Mouse (Mus musculus): ENCODE data around the gene Cyp2f2. TPM values are rescaled to one million over a fixed set of nuclear protein-coding genes. Genes with fewer than 3 reads are reported as not detected.

Gene Cyp2f2
- polyA plus RNA-seq, 1 experiment from 2014 or later: 91.6 TPM

DNA sequence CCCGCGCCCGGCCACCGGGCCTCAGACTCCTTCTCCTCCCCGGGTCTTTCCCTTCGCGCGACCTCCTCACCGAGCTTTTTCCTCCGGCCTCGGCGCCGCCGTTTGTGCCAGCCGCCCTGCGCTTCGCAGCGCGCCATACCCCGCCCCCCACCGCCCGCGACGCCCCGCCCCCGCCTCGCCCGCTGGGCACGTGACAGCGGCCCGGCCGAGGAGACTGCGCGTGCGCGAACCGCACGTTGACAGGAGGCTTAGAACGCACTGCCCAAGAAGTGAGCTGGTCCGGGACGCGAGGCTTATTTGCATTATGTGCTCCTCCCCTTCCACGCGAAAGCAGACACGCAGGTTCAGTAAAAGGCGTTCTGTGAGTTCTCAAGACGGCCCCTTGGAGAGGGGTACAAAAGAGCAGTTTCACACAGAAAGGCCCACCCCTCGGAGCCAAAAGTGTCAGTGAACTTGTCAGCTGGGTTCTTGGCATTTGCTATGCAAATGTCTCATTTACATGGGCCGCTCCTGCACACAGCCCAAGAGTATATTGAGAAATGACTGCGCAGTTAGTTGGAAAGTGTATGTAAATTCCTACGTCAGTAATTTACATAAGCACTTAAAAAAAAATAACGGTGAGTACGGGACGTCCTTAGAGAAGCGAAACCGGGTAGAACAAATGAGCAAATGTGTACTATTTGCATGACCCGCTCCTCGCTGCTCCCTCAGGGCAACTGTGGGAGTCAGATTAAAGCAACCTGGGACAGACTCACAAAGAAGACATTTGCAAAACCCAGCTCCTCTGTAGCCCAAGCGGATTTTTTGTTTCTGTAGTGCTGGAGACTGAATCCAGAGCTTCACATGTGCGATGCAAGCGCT, 47.1 kb downstream of the Cyp2f2 start, which contains the start of gene Egln2:
Egln2 (minus strand) TSS at position 189 of the 861 bp plus-strand sequence.
- H3K4me1 ChIP-seq: peaks cover 41% of the 10 kb centered on the region
- H3K9ac ChIP-seq: peak within 1 kb of the TSS; percentile 65
- H3K4me2 ChIP-seq: peak within 1 kb of the TSS; percentile 77
- H3K4me3 ChIP-seq (replicated peaks): peak within 1 kb of the TSS; percentile 74
- H3K27ac ChIP-seq: peak within 1 kb of the TSS; percentile 98
- no peaks in the 10 kb centered on the region for H3K9me3 ChIP-seq
- peak; percentile 84 for ATAC-seq (ENCODE audit: insufficient read depth, low FRiP score, low read depth)
- WGBS: 2% methylated on average over 61 of the region's 61 CpGs
- no peaks in the 10 kb centered on the region for H3K27me3 ChIP-seq (replicated peaks)
- H3K36me3 ChIP-seq: peaks cover 26% of the 10 kb centered on the region

DNA sequence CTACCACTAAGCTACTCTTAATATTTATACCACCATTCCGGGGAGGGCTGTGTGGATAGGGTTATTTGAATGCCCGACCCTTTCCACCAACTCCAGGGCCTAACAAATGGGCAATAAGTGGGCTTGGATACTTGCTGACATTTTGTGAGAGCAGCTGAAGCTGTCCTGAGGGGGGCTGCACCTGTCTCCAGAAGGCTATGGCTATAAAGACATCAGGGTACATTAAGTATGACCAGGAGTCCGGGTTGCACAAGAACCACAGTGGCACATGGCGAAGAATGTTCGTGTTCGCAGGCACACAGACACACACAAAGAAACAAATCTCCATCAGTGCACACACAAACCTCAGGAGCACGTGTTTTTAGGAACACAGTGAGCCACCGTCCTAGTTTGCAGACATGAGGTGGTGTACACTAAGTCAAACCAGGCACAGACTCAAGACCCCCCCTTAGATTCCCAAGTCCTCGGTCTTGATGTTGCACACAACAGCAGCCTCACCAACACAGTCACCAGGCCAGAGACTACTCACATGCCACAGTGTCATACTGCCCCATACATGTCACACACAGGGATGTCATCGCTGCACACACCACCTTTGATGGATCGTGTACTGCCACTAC, 47.9 kb downstream of the Cyp2f2 start:
- ATAC-seq (ENCODE audit: insufficient read depth, low FRiP score, low read depth): no peak
- Histone ChIP-seq H3K9ac (peak overlapping the region; percentile 34; the same call in 1 of the 2 replicates), H3K27ac (peak overlapping the region; percentile 98), H3K9me3 (no peaks in the 10 kb centered on the region), H3K36me3 (peaks cover 29% of the 10 kb centered on the region), H3K4me1 (peaks cover 38% of the 10 kb centered on the region), H3K27me3 (replicated peaks) (no peaks in the 10 kb centered on the region), H3K4me2 (peak overlapping the region; percentile 77), H3K4me3 (replicated peaks) (peak overlapping the region; percentile 74)
- WGBS: 72% methylated on average over 11 of the region's 11 CpGs

DNA sequence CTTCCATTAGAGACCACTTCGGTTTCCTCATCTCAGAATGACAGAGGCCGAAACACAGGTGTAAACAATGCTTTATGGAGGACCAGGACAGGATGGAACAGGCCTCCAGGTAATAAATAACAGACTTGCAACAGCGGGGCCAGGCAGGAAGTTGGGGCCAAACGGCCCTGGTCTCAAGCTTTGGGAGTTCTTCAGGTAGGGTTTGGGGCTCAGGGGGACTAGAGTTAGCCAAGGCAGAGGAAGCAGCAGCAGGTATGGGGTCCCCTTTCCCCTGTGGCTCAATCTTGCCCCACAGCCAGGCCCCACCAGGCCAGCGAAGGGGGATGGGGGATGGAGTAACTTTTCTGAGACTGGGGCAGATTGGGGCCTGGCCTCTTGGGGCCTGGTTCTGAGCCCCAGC, 48.7 kb downstream of the Cyp2f2 start:
- Histone ChIP-seq H3K4me3 (replicated peaks) (no peak overlapping the region), H3K27ac (no peak overlapping the region), H3K4me2 (no peak overlapping the region), H3K4me1 (peaks cover 30% of the 10 kb centered on the region), H3K9me3 (no peaks in the 10 kb centered on the region), H3K27me3 (replicated peaks) (no peaks in the 10 kb centered on the region), H3K9ac (no peak overlapping the region), H3K36me3 (peaks cover 22% of the 10 kb centered on the region)
- no peak for ATAC-seq (ENCODE audit: insufficient read depth, low FRiP score, low read depth)
- WGBS: 83% methylated on average over 5 of the region's 5 CpGs

DNA sequence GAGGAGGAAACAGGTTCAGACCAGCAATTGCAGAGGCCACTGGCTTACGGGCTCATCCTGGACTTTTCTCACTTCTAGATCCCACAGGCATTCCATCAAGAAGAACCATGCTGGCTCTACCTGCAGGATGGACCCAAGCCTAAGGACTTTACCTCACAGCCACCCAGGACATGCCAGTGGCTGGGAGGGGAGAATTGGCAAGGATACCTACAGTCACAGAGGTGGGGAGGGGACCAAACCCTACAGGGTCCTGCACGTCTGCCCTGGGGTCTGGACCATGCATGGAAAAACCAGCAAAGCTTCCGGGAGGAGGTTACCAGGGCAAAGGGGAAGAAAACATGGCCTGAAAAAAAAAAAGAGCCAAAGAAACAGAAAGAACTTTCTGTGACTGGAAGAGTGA, 51.3 kb downstream of the Cyp2f2 start:
- ATAC-seq (ENCODE audit: insufficient read depth, low FRiP score, low read depth): no peak
- WGBS: 93% methylated on average over 3 of the region's 3 CpGs
- H3K4me3 ChIP-seq (replicated peaks): no peak overlapping the region
- H3K36me3 ChIP-seq: peaks cover 17% of the 10 kb centered on the region
- no peak overlapping the region for H3K4me2 ChIP-seq
- no peak overlapping the region for H3K27ac ChIP-seq
- H3K9me3 ChIP-seq: no peaks in the 10 kb centered on the region
- no peaks in the 10 kb centered on the region for H3K27me3 ChIP-seq (replicated peaks)
- no peak overlapping the region for H3K9ac ChIP-seq
- H3K4me1 ChIP-seq: peaks cover 7% of the 10 kb centered on the region; the same call in 1 of the 2 replicates

DNA sequence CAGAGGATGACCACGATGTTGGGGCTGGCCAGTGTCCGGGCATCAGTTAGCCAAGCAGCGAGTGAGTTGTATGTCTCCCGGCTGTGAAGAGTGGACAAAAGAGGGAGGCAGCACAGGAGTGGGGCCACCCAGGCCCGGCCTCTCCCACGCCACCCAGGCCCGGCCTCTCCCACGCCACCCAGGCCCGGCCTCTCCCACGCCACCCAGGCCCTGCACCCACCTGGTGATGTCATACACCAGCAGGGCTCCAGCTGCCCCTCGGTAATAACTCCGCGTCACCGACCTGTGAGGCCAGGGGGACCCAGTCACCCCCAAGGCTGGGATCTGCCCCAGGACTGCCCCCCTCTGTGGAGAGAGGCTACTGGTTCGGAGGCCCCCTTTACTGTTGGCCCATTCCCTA, 54.8 kb downstream of the Cyp2f2 start:
- Histone ChIP-seq H3K4me1 (peaks cover 9% of the 10 kb centered on the region; the same call in 1 of the 2 replicates), H3K9ac (no peak overlapping the region), H3K9me3 (no peaks in the 10 kb centered on the region), H3K4me3 (replicated peaks) (no peak overlapping the region), H3K27me3 (replicated peaks) (no peaks in the 10 kb centered on the region), H3K36me3 (peaks cover 17% of the 10 kb centered on the region), H3K4me2 (no peak overlapping the region), H3K27ac (no peak overlapping the region)
- WGBS: 94% methylated on average over 15 of the region's 15 CpGs
- no peak for ATAC-seq (ENCODE audit: insufficient read depth, low FRiP score, low read depth)

DNA sequence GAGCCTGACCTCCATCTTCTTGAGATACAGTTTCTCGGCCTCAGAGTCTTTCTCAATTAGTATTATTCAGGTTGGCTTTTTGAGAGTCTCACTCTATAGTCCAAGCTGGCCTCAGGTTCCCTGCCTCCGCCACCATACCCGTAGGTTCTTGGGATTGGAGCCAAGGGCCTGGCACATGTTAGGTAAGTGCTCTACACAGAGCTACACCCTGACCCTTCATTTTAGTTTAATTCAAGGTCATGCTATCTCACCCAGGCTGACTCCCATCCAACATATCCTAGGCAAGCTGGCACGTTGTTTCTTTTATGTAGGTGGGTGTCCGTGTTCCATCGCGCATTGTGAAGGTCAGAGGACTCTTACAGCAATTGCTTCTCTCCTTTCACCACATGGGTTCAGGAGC, 55.2 kb downstream of the Cyp2f2 start:
- Histone ChIP-seq H3K27me3 (replicated peaks) (no peaks in the 10 kb centered on the region), H3K9ac (no peak overlapping the region), H3K4me1 (peaks cover 11% of the 10 kb centered on the region; the same call in 1 of the 2 replicates), H3K27ac (no peak overlapping the region), H3K4me3 (replicated peaks) (no peak overlapping the region), H3K9me3 (no peaks in the 10 kb centered on the region), H3K4me2 (no peak overlapping the region), H3K36me3 (peaks cover 17% of the 10 kb centered on the region)
- whole genome bisulfite sequencing: 93% methylated on average over 7 of the region's 7 CpGs
- no peak for ATAC-seq (ENCODE audit: insufficient read depth, low FRiP score, low read depth)

- ATAC-seq (ENCODE audit: insufficient read depth, low FRiP score, low read depth): no peak
- Histone ChIP-seq H3K9me3 (no peaks in the 10 kb centered on the region), H3K4me1 (peaks cover 11% of the 10 kb centered on the region; the same call in 1 of the 2 replicates), H3K27me3 (replicated peaks) (no peaks in the 10 kb centered on the region), H3K9ac (no peak overlapping the region; the same call in 1 of the 2 replicates), H3K36me3 (0 out of 2 replicates have a peak, but pooled peaks cover 5% of the 10 kb centered on the region), H3K4me2 (peak overlapping the region; percentile 62), H3K27ac (peak overlapping the region; percentile 98), H3K4me3 (replicated peaks) (peak overlapping the region; percentile 85)
- WGBS: 13% methylated on average over 4 of the region's 4 CpGs
Observed at GRCm38 (mm10) chr7:27177942-27178323, 58.2 kb downstream of the Cyp2f2 start.

- Histone ChIP-seq H3K36me3 (0 out of 2 replicates have a peak, but pooled peaks cover 8% of the 10 kb centered on the region), H3K27me3 (replicated peaks) (no peaks in the 10 kb centered on the region), H3K9me3 (no peaks in the 10 kb centered on the region), H3K27ac (peak within 1 kb of the TSS; percentile 98), H3K4me1 (peaks cover 11% of the 10 kb centered on the region; the same call in 1 of the 2 replicates), H3K9ac (peak within 1 kb of the TSS; percentile 41; the same call in 1 of the 2 replicates), H3K4me2 (peak within 1 kb of the TSS; percentile 64), H3K4me3 (replicated peaks) (peak within 1 kb of the TSS; percentile 85)
- WGBS: under 1% methylated on average over 51 of the region's 53 CpGs
- peak; percentile 97 for ATAC-seq (ENCODE audit: insufficient read depth, low FRiP score, low read depth)
Observed at GRCm38 (mm10) chr7:27178324-27179216, 58.9 kb downstream of the Cyp2f2 start, which contains the start of gene Rab4b. Rab4b (minus strand) TSS chr7:27178896.

- no peaks in the 10 kb centered on the region for H3K9me3 ChIP-seq
- H3K4me3 ChIP-seq (replicated peaks): peak overlapping the region; percentile 85
- H3K4me1 ChIP-seq: peaks cover 11% of the 10 kb centered on the region; the same call in 1 of the 2 replicates
- H3K27ac ChIP-seq: peak overlapping the region; percentile 98
- H3K36me3 ChIP-seq: peaks cover 7% of the 10 kb centered on the region; the same call in 1 of the 2 replicates
- peak overlapping the region; percentile 64 for H3K4me2 ChIP-seq
- WGBS: 41% methylated on average over 16 of the region's 16 CpGs
- H3K9ac ChIP-seq: no peak overlapping the region
- no peaks in the 10 kb centered on the region for H3K27me3 ChIP-seq (replicated peaks)
- ATAC-seq (ENCODE audit: insufficient read depth, low FRiP score, low read depth): no peak
Observed at GRCm38 (mm10) chr7:27179217-27179918, 59.7 kb downstream of the Cyp2f2 start.

DNA sequence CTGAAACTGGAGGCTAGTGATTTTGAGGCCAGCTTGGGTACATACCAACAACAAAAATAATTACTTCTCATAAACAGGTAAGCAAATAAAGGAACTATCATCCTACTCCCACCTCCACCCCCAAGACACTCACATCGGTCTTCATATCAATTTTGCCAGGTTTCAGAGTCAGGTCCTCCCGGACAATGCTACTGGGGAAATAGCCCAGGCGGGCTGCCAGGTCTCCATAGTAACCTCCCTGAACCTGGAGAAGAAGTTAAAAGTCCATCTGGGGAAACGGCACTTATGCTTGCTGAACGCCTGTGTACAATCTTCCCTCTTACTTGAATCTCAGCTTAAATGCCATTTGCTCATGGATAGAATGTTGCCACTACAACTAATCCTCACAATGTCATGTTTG, 60.3 kb downstream of the Cyp2f2 start:
- H3K4me1 ChIP-seq: peaks cover 11% of the 10 kb centered on the region; the same call in 1 of the 2 replicates
- peaks cover 12% of the 10 kb centered on the region for H3K36me3 ChIP-seq
- WGBS: 49% methylated on average over 5 of the region's 5 CpGs
- 0 out of 2 replicates have a peak overlapping the region, but pooled peaks have one; percentile 67 for H3K27ac ChIP-seq
- no peak overlapping the region for H3K4me2 ChIP-seq
- no peaks in the 10 kb centered on the region for H3K27me3 ChIP-seq (replicated peaks)
- H3K9me3 ChIP-seq: no peaks in the 10 kb centered on the region
- no peak overlapping the region for H3K4me3 ChIP-seq (replicated peaks)
- H3K9ac ChIP-seq: no peak overlapping the region
- no peak for ATAC-seq (ENCODE audit: insufficient read depth, low FRiP score, low read depth)

Measured in stomach, embryonic 15.5 days (tissue).